Mouse (Mus musculus) spleen, adult 2 months (tissue): ENCODE results near the gene Arfgap3. TPM values are rescaled to one million over a fixed set of nuclear protein-coding genes. Genes with fewer than 3 reads are reported as not detected.
"Not testable (repeated sequence)": the region's sequence is repeated elsewhere in the genome, so short reads cannot be mapped to it uniquely, and the experiment has no call there.

Experiments used
- DNase-seq, 2 experiments: peaks; one replicate each; pipeline versions ENCODE4 v3.0.0 to v3.0.0-alpha.2; 2012 to 2021; ENCODE audit warnings: low spot score in 2 of 2, low read depth in 1 of 2
- H3K27ac ChIP-seq: fragments of 200-500 bp; 2 replicates; pipeline ENCODE4 v1.5.1; 2012; ENCODE audit warnings: low read length, inconsistent platforms; ENCODE audit not compliant: insufficient read depth
- H3K27me3 ChIP-seq: fragments of 200-500 bp; 2 replicates; pipeline ENCODE4 v1.6.1; 2012; ENCODE audit warnings: mild to moderate bottlenecking, moderate library complexity, low read length, inconsistent platforms; ENCODE audit not compliant: control insufficient read depth, insufficient read depth
- H3K36me3 ChIP-seq: fragments of 200-500 bp; 2 replicates; pipeline ENCODE4 v1.6.1; 2012; ENCODE audit warnings: mild to moderate bottlenecking, low read length, inconsistent platforms; ENCODE audit not compliant: control insufficient read depth, insufficient read depth
- H3K4me1 ChIP-seq: fragments of 200-500 bp; 2 replicates; pipeline ENCODE4 v1.6.1; 2011; ENCODE audit warnings: inconsistent platforms; ENCODE audit not compliant: control insufficient read depth, insufficient read depth, insufficient read length
- H3K4me3 ChIP-seq: fragments of 200-500 bp; 2 replicates; pipeline ENCODE4 v1.5.1; 2011; ENCODE audit warnings: mild to moderate bottlenecking, inconsistent platforms; ENCODE audit not compliant: insufficient read depth, insufficient read length; ENCODE audit errors: extremely low read depth
- CTCF ChIP-seq: fragments of 200-500 bp; IDR thresholded peaks from 2 replicates; pipeline ENCODE4 v1.5.1; 2011; ENCODE audit warnings: mild to moderate bottlenecking, inconsistent platforms; ENCODE audit not compliant: insufficient read depth, insufficient read length, insufficient replicate concordance; ENCODE audit errors: extremely low read depth
- POLR2A ChIP-seq: fragments of 200-500 bp; IDR thresholded peaks from 2 replicates; pipeline ENCODE4 v1.6.1; 2011; ENCODE audit warnings: low read depth, low read length, inconsistent platforms
- WGBS: fragments of 180-500 bp; shearing (Covaris S2); methylation state at CpG from one replicate; pipeline ENCODE4 v1.1.7; 2018; 5-methylcytosine and 5-hydroxymethylcytosine counted together
- polyA plus RNA-seq: library from polyadenylated mRNA; depleted of rRNA; stranded (reverse); fragments of >200 nt; gene quantifications from 2 replicates; pipeline ENCODE4 v1.2.3, GENCODE M21; 2012

Gene Arfgap3
- polyA plus RNA-seq, 1 experiment: 14.6 TPM

DNA sequence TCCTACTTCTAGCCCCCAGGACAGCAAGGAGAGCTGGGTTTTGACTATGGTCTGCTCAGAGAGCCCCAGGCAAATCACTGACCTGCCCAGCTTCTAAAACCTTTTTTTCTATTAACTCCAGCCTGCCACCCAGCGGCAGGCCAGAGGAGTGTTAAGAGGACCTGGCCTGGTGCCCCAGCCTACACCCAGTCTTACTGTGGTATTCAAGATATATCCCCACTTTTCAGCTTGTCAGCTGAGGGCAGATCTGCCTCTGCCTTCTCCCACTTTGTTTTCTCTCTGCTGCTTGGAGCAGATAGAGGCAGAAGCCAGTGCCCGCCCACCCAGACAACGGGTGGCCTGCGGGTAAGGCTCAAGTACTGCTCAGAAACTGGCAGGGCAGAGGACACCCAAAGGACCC is 25.1 kb upstream of the Arfgap3 start:
- H3K27me3 ChIP-seq: no peaks in the 10 kb centered on the region
- H3K4me3 ChIP-seq: no peak overlapping the region
- H3K4me1 ChIP-seq: no peaks in the 10 kb centered on the region
- DNase-seq: peak in 1 of 2 experiments; percentile 23
- H3K36me3 ChIP-seq: peaks cover 13% of the 10 kb centered on the region
- H3K27ac ChIP-seq: peak overlapping the region; percentile 21; the same call in 1 of the 2 replicates
- 63% methylated on average over 4 of the region's 4 CpGs for WGBS
- TF ChIP-seq CTCF: peak; percentile 41; the same call in 1 of the 2 replicates
- no peak for TF ChIP-seq POLR2A

DNA sequence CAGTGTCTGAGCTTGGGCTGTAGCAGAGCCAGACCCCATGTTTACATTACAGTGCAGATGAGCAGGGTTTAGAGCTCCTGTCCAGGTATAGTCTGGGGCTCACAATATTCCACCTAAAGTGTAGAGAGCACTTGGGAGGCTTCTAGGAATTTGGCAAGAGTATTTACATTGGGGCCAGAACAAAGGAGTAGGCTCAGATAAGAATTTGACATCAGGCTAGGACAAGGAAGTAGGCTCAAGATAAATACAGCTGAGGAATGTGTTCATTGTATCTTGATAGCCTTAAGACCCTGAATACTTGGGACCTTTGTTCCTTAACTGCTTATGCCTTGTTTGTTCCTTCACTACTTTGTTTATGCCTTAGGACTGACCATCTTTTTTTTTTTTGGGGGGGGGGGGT is 24.0 kb upstream of the Arfgap3 start:
- Histone ChIP-seq H3K4me3 (no peak overlapping the region), H3K4me1 (no peaks in the 10 kb centered on the region), H3K27me3 (no peaks in the 10 kb centered on the region), H3K27ac (no peak overlapping the region), H3K36me3 (peaks cover 12% of the 10 kb centered on the region)
- TF ChIP-seq POLR2A (no peak), CTCF (no peak)
- no peak for DNase-seq

DNA sequence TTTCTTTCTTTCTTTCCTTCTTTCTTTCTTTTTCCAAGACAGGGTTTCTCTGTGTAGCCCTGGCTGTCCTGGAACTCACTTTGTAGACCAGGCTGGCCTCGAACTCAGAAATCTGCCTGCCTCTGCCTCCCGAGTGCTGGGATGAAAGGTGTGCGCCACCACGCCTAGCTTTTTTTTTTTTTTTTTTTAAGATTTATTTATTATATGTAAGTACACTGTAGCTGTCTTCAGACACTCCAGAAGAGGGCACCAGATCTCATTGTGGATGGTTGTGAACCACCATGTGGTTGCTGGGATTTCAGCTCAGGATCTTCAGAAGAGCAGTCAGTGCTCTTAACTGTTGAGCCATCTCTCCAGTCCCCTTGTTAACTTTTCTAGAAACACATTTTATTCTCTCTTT is 18.7 kb upstream of the Arfgap3 start:
- 83% methylated on average over 4 of the region's 4 CpGs for WGBS
- not testable (repeated sequence) for H3K4me3 ChIP-seq, DNase-seq, H3K4me1 ChIP-seq, H3K27ac ChIP-seq, H3K27me3 ChIP-seq, H3K36me3 ChIP-seq

DNA sequence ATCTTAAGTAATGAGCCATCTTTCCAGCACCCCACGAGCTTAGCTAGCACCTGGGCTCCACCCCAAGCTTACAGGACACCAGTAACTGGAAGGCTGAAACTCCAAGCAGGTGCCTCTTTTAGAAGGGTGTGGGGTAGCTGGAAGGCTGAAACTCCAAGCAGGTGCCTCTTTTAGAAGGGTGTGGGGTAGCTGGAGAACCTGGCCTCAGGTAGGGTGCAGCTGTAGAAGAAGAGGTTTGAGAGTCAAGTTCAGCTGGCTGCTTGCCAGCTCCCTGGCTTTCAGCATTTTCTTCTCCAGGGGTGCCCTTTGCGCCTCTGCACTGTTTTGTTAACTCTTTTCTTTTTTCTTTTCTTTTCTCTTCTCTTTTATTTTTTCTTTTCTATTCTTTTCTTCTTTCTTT is 18.2 kb upstream of the Arfgap3 start:
- no peak overlapping the region for H3K27ac ChIP-seq
- peaks cover 1% of the 10 kb centered on the region; the same call in 1 of the 2 replicates for H3K36me3 ChIP-seq
- no peak overlapping the region for H3K4me3 ChIP-seq
- TF ChIP-seq POLR2A (no peak), CTCF (no peak)
- H3K4me1 ChIP-seq: 0 out of 2 replicates have a peak, but pooled peaks cover 3% of the 10 kb centered on the region
- 83% methylated on average over 2 of the region's 2 CpGs for WGBS
- DNase-seq: no peak
- no peaks in the 10 kb centered on the region; the same call in 1 of the 2 replicates for H3K27me3 ChIP-seq

DNA sequence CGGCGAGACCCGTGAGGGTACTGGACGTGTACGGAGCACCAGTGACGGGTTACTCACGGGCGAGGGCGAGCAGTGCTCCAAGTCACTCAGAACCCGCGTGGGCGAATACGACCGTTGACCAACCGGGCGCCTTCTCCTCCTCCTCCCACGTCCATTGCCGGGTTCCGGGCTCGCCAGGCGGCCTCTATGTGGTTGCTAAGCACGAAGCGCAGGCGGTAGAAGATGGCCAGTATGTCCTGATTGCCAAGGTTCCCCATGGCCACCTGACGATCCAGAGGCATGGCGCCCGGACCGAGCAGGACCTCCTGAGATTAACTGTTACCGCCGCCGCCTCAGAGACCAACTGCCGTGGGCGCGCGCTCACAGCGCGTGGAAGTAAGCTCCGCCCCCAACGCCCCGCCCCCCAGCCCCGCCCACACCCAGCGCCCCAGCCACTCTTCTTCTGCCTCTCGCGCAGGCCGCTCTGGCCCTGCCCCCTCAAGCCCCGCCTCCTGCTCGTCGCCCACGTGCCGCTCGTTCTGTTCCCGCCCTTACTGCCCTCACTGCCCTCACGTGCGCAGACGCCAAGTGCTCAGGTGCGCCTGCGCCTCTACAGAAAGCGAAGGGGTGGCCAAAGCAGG is 17.0 kb upstream of the Arfgap3 start:
- TF ChIP-seq CTCF: no peak
- no peak for TF ChIP-seq POLR2A
- H3K36me3 ChIP-seq: no peaks in the 10 kb centered on the region
- DNase-seq: peak; percentile 63 to 69
- WGBS: 27% methylated on average over 55 of the region's 58 CpGs
- no peak overlapping the region for H3K27ac ChIP-seq
- no peaks in the 10 kb centered on the region; the same call in 1 of the 2 replicates for H3K27me3 ChIP-seq
- 0 out of 2 replicates have a peak, but pooled peaks cover 3% of the 10 kb centered on the region for H3K4me1 ChIP-seq
- H3K4me3 ChIP-seq: peak overlapping the region; percentile 63

DNA sequence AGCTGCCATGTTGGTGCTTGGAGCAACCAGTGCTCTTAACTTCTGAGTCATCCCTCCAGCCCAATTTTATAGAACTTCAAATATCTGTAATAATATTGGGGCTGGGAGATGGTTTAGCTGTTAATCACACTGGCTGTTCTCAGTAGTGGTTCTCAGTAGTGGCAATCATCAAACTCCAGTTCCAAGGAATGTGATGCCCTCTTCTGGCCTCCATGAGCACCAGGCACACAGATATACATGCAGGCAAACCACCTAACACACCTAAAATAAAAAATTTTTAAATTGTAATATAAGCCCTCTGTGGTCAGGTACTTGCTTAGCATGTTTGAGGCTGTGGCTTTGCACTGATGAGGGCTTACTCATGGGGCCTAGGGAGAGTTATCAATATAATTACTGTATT is 15.7 kb upstream of the Arfgap3 start:
- no peak for DNase-seq
- H3K27ac ChIP-seq: no peak overlapping the region
- no peaks in the 10 kb centered on the region; the same call in 1 of the 2 replicates for H3K27me3 ChIP-seq
- H3K4me3 ChIP-seq: no peak overlapping the region
- no peak for TF ChIP-seq CTCF
- no peaks in the 10 kb centered on the region for H3K36me3 ChIP-seq
- 0 out of 2 replicates have a peak, but pooled peaks cover 3% of the 10 kb centered on the region for H3K4me1 ChIP-seq

DNA sequence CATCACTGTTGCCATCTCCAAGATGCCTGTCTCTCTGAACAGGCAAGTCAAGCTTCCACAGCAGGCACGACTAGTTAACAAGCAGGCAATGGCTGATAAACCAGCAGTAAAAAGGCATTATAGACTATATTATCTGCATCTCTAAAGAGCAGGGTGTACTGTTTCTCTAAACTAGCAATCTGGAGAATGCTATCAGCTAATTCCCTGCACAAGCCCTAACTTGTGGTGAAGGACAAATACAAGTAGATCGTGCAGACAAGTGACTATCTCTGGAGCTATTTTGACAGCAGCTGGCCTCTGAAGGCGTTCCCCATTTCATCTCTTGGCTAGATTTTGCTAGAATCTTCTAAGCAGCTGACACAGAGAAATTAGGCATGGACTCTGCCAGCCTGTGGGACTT is 14.1 kb upstream of the Arfgap3 start:
- Histone ChIP-seq H3K4me3 (no peak overlapping the region), H3K27me3 (no peaks in the 10 kb centered on the region; the same call in 1 of the 2 replicates), H3K36me3 (no peaks in the 10 kb centered on the region), H3K27ac (no peak overlapping the region), H3K4me1 (0 out of 2 replicates have a peak, but pooled peaks cover 3% of the 10 kb centered on the region)
- 74% methylated on average over 3 of the region's 3 CpGs for WGBS
- no peak for DNase-seq
- TF ChIP-seq POLR2A (no peak), CTCF (no peak)

DNA sequence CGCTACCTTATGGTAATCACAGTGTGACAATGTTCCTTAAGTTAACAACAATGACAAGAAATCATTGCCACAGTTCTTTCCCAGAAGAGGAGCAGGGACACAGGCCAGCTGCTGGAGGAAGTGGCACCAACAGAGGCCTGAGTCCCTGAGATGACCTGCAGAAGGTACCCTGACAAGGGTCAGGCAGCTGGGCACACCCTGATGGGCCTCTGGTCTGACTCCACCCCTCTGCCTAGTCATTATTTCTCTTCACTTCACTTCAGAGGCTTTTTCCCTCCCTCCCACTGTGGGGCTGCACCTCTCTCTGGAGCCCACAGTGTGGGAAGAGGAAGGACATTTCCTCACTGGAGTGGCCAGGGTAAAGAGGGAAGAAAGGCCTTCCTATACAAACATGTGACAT is 12.8 kb upstream of the Arfgap3 start:
- whole genome bisulfite sequencing: 98% methylated on average over 1 of the region's 1 CpGs
- H3K27me3 ChIP-seq, H3K27ac ChIP-seq, H3K36me3 ChIP-seq, H3K4me1 ChIP-seq, DNase-seq, H3K4me3 ChIP-seq: not testable (repeated sequence)

DNA sequence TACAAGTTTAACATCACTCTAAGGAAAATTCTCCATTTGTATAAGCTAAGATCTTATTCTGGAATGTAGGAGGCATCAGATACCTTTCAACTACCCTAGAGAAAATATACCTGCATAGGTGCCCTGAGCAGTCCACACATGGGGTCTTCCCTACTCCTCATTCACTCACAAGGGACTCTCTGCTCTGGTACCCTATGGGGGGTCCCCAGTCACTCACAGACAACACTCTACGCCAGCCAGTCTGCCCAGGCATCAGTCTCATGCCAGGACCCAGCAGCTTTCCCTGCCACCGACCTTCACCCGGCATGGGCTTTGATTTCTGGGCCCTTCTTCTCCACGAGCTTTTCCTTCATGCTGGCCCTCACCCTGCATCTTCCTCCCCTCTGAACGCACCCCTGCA is 10.9 kb upstream of the Arfgap3 start:
- H3K27me3 ChIP-seq, H3K4me1 ChIP-seq, H3K4me3 ChIP-seq, H3K36me3 ChIP-seq, DNase-seq, H3K27ac ChIP-seq: not testable (repeated sequence)
- WGBS: 90% methylated on average over 5 of the region's 5 CpGs
